Mouse (Mus musculus) liver, adult (tissue): ENCODE measurements around the gene Rgs17.

Experiments used
- GATA4 ChIP-seq: IDR thresholded peaks from 2 replicates; pipeline ENCODE4 v1.6.1; 2014; ENCODE audit warnings: mild to moderate bottlenecking, low read length; ENCODE audit not compliant: insufficient replicate concordance

Rgs17 gene

GRCm38 (mm10) chr10:5802866-5803265 is 119.3 kb downstream of the Rgs17 start:
- TF ChIP-seq GATA4 = no peak

DNA sequence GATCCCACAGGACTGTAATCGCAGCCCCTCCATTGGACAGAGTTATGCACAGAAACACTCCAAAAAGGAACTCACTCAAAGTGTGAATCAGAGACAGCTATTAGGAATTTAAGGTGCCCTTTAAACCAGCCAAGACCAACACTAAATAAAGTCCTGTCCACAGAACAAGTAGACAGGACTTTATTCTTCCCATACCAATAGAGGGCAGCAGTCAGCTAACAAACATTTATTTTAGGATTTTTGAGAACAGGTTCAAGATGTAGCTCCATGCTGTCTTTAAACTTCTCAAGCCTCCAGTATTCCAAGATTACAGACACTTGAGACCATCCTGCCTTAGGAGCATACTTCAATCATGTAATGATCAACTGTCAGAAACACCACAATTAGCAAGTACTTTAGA is 121.7 kb downstream of the Rgs17 start:
- no peak for TF ChIP-seq GATA4

- TF ChIP-seq GATA4 = no peak
These were observed 124.1 kb downstream of the Rgs17 start for GRCm38 (mm10) chr10:5798069-5798468.

DNA sequence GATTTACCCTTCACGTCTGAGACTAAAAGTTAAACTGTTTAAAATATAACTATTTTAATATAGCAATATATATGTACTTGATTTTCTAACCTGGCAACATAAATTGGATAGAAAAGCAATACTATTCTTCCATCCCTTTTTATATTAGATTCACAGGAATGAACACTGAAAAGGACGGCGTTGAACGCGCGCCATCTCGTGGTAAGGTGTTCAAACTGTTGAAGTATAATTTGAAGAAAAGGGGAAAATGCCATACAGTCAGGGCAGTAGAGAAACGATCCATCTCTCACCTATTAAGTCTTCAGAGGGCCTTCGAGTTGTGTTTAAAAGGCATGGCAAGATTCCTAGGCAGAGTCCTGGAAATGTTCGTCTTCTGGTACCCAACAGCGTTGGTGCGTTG is 131.5 kb downstream of the Rgs17 start:
- no peak for TF ChIP-seq GATA4

GRCm38 (mm10) chr10:5786923-5787322 is 135.3 kb downstream of the Rgs17 start:
- no peak for TF ChIP-seq GATA4
